Mouse (Mus musculus) forebrain, embryonic 13.5 days (tissue): ENCODE results near the gene B130006D01Rik. TPM values are rescaled to one million over a fixed set of nuclear protein-coding genes. Genes with fewer than 3 reads are reported as not detected.

ENCODE experiments used
- ATAC-seq: fragments of 200-750 bp; cut with Nextera tagmentation; 2 replicates; pipeline ENCODE4 v1.8.0; 2017
- H3K27ac ChIP-seq: fragments of 300-500 bp; sonication (generic); 2 replicates; pipeline ENCODE4 v1.5.1; 2015; ENCODE audit warnings: inconsistent platforms, mild to moderate bottlenecking, moderate library complexity
- H3K27me3 ChIP-seq: fragments of 300-500 bp; sonication (generic); 2 replicates; pipeline ENCODE4 v1.6.1; 2015; ENCODE audit warnings: mild to moderate bottlenecking, inconsistent platforms
- H3K36me3 ChIP-seq: fragments of 300-500 bp; sonication (generic); 2 replicates; pipeline ENCODE4 v1.6.1; 2015; ENCODE audit warnings: mild to moderate bottlenecking, inconsistent platforms; ENCODE audit not compliant: poor library complexity, severe bottlenecking
- H3K4me1 ChIP-seq: fragments of 300-500 bp; sonication (generic); 2 replicates; pipeline ENCODE4 v1.6.1; 2015; ENCODE audit warnings: inconsistent platforms
- H3K4me2 ChIP-seq: fragments of 300-500 bp; sonication (generic); 2 replicates; pipeline ENCODE4 v1.6.1; 2015; ENCODE audit warnings: inconsistent platforms, mild to moderate bottlenecking, moderate library complexity
- H3K4me3 ChIP-seq: fragments of 300-500 bp; sonication (generic); 2 replicates; pipeline ENCODE4 v1.5.1; 2015; ENCODE audit warnings: mild to moderate bottlenecking, inconsistent platforms
- H3K9ac ChIP-seq: fragments of 300-500 bp; sonication (generic); 2 replicates; pipeline ENCODE4 v1.6.1; 2015; ENCODE audit warnings: mild to moderate bottlenecking, inconsistent platforms
- H3K9me3 ChIP-seq: fragments of 300-500 bp; sonication (generic); replicated peaks from 2 replicates; pipeline ENCODE4 v1.6.1; 2016; ENCODE audit warnings: inconsistent platforms
- WGBS: fragments of 180-500 bp; shearing (Covaris S2); methylation state at CpG from one replicate; pipeline ENCODE4 v1.1.7; 2015; 5-methylcytosine and 5-hydroxymethylcytosine counted together
- polyA plus RNA-seq: library from polyadenylated mRNA; unstranded; fragments of >200 nt; fragmentation: Nextera tagmentation; extraction: Ambion mirVana; gene quantifications from 2 replicates; pipeline ENCODE4 v1.2.1, GENCODE M21; 2015

B130006D01Rik gene
- polyA plus RNA-seq, result 1.4 and 2.0 TPM in 2 replicates

DNA sequence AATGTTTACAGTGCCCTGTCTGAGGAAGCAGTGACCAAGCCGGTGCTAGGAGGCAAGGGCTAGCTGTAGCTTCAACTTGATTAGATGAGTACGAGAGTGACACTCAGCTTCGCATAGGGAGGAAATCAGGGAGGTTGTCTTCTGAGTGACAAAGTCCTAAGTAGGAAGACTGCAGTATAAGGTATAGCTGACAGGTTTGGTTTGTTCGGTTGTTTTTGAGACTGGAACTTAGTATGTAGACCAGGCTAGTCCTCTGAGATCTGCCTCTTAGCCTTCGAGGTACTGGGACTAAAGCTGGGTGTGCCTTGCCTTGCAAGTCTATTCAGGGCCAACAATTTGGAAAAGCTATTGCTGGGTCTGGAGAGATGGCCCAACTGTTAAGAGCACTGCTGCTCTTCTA lies at the start of gene B130006D01Rik:
TSS of gene B130006D01Rik (plus strand) at position 301 of the 400 bp plus-strand sequence.
- Histone ChIP-seq H3K4me2 (no peak within 1 kb of the TSS), H3K9ac (no peak within 1 kb of the TSS), H3K9me3 (no peaks in the 10 kb centered on the region), H3K36me3 (no peaks in the 10 kb centered on the region), H3K27ac (no peak within 1 kb of the TSS), H3K4me3 (no peak within 1 kb of the TSS), H3K4me1 (no peaks in the 10 kb centered on the region), H3K27me3 (no peaks in the 10 kb centered on the region)
- no peak for ATAC-seq
- 93% methylated on average over 5 of the region's 5 CpGs for WGBS

GRCm38 (mm10) chr11:95675498-95675897 lies 47.9 kb upstream of the B130006D01Rik start:
- no peak overlapping the region for H3K4me3 ChIP-seq
- H3K27ac ChIP-seq, result no peak overlapping the region
- no peaks in the 10 kb centered on the region for H3K27me3 ChIP-seq
- H3K36me3 ChIP-seq, result peaks cover 87% of the 10 kb centered on the region
- H3K4me1 ChIP-seq, result peaks cover 7% of the 10 kb centered on the region
- 0 out of 2 replicates have a peak overlapping the region, but pooled peaks have one; percentile 21 for H3K9ac ChIP-seq
- ATAC-seq, result no peak
- no peaks in the 10 kb centered on the region for H3K9me3 ChIP-seq
- WGBS, result 91% methylated on average over 14 of the region's 14 CpGs
- no peak overlapping the region for H3K4me2 ChIP-seq

DNA sequence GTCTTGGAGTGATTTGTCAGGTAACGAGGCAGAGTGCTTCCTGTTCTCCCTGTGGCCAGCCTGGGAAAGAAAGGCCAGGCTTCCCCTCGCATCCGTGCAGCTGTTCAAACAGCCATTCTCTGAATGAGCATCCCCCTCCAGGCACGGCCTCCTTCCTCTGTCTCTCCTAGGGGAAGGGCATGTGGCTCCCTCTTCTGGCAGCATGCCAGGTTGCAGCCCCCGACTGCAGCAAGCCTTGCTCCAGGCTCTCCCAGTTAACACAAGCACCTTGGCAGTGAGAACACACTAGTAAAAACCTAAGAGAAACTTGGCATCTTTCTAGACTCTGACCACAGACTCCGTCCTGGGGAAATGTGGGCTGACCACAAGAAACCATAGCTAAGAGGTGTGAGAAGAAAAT lies 47.1 kb upstream of the B130006D01Rik start:
- H3K27ac ChIP-seq, result 0 out of 2 replicates have a peak overlapping the region, but pooled peaks have one; percentile 21
- H3K9me3 ChIP-seq, result no peaks in the 10 kb centered on the region
- H3K9ac ChIP-seq, result no peak overlapping the region
- no peaks in the 10 kb centered on the region for H3K27me3 ChIP-seq
- WGBS, result 12% methylated on average over 6 of the region's 6 CpGs
- no peak overlapping the region for H3K4me3 ChIP-seq
- H3K36me3 ChIP-seq, result peaks cover 87% of the 10 kb centered on the region
- peaks cover 7% of the 10 kb centered on the region for H3K4me1 ChIP-seq
- ATAC-seq, result no peak
- H3K4me2 ChIP-seq, result no peak overlapping the region

DNA sequence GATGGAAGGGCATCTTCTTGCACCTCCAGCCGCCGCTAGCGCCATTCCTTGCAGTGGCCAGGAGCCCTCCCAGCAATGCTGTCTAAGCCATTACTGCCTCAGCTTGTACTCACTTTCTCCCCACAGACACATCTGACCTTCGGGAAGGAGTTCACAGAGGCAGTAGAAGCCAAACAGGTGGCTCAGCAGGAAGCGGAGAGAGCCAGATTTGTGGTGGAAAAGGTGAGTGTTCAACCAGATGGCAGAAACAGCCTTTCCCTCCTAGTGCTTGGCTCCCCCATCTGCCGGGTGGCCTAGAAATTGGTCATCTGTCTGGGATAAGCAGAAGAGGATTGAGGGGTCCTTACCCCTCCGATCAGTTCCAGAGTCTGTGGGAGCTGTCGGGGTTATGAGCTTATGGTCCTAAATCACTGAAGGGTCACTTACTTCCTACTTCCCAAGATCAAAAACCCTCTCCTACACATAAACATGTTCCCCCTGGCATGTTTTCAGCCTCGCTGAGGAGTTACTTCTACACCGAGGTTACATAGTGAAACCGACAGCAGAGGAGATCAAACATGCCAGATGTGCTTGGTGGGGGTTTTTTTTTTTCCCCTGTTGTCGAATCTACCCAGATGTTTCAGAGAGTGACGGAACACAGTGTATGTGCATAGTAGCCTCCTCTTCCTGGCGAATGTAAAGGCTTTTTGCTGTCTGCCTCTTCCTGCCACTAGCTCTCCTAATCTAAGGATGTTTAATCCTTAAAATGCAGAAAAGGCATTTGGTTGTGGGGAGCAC lies 45.3 kb upstream of the B130006D01Rik start:
- no peak for ATAC-seq
- H3K36me3 ChIP-seq, result peaks cover 82% of the 10 kb centered on the region
- no peak overlapping the region for H3K4me3 ChIP-seq
- H3K9ac ChIP-seq, result no peak overlapping the region
- H3K4me1 ChIP-seq, result peaks cover 7% of the 10 kb centered on the region
- no peak overlapping the region for H3K4me2 ChIP-seq
- 94% methylated on average over 14 of the region's 14 CpGs for WGBS
- no peaks in the 10 kb centered on the region for H3K27me3 ChIP-seq
- H3K9me3 ChIP-seq, result no peaks in the 10 kb centered on the region
- H3K27ac ChIP-seq, result no peak overlapping the region

DNA sequence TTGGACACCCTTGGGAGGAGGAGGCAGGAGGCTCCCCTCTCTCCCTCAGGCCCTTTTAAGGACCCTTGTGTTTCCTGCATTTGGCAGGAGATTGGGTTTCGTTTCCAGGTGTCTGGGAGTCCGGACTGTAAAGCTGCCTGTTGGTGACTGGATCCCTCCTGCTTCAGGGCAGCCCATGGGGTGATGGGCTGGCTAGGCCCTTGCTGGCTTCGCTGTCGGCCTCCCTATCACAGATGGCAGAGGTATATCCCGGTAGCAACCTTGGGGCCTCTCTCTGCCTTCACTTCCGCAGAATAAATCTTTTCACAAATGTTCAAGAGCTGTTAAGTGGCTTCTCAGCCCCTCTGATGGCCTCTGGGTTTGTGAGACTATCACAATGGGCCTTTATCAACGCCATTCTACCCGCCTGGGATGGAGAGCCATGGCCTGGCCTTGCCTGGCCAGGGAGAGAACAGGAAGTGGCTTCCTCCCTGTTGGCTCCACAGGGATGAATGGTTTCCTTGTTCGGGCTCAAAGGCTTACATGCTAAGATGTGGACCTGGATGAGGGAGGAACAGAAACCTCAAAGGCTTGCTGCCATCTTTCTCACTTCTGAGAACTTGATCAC lies 41.3 kb upstream of the B130006D01Rik start:
- H3K27me3 ChIP-seq, result no peaks in the 10 kb centered on the region
- H3K4me2 ChIP-seq, result no peak overlapping the region
- peaks cover 50% of the 10 kb centered on the region for H3K36me3 ChIP-seq
- WGBS, result 66% methylated on average over 9 of the region's 9 CpGs
- H3K9ac ChIP-seq, result no peak overlapping the region
- no peaks in the 10 kb centered on the region for H3K9me3 ChIP-seq
- no peak overlapping the region for H3K4me3 ChIP-seq
- H3K4me1 ChIP-seq, result no peaks in the 10 kb centered on the region
- 0 out of 2 replicates have a peak overlapping the region, but pooled peaks have one; percentile 6 for H3K27ac ChIP-seq
- ATAC-seq, result no peak

- peaks cover 41% of the 10 kb centered on the region for H3K36me3 ChIP-seq
- ATAC-seq, result no peak
- H3K27me3 ChIP-seq, result no peaks in the 10 kb centered on the region
- no peaks in the 10 kb centered on the region for H3K4me1 ChIP-seq
- H3K4me2 ChIP-seq, result no peak overlapping the region
- WGBS, result 92% methylated on average over 3 of the region's 3 CpGs
- no peak overlapping the region for H3K9ac ChIP-seq
- no peak overlapping the region for H3K27ac ChIP-seq
- H3K4me3 ChIP-seq, result no peak overlapping the region
- H3K9me3 ChIP-seq, result no peaks in the 10 kb centered on the region
Measured at GRCm38 (mm10) chr11:95682946-95683345, 40.4 kb upstream of the B130006D01Rik start.

DNA sequence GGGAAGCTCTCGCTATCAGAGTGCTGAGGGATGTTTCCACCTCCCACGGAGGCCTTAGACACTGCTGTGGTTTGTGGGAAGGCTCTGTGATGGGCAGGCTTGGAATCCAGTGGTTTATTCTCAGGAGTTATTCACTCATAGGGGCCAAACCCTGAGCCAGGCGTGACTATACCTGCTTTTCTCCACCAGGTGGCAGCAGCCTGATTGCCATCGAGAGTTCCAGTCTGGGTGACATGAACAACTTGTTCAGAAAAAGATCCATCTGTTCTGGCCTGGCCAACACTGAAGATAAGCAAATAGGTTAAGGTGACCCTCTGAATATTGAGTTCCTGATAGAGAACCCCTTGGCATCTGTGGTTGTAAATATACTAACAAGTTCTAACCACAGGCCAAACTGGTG lies 37.4 kb upstream of the B130006D01Rik start:
- Histone ChIP-seq H3K9ac (no peak overlapping the region), H3K4me3 (no peak overlapping the region), H3K4me2 (no peak overlapping the region), H3K27me3 (no peaks in the 10 kb centered on the region), H3K36me3 (peaks cover 13% of the 10 kb centered on the region), H3K4me1 (no peaks in the 10 kb centered on the region), H3K27ac (no peak overlapping the region), H3K9me3 (no peaks in the 10 kb centered on the region)
- WGBS, result 6% methylated on average over 4 of the region's 4 CpGs
- 0 out of 2 replicates have a peak, but pooled peaks have one; percentile 43 for ATAC-seq

GRCm38 (mm10) chr11:95687084-95687656 lies 36.2 kb upstream of the B130006D01Rik start:
- Histone ChIP-seq H3K4me1 (no peaks in the 10 kb centered on the region), H3K27me3 (no peaks in the 10 kb centered on the region), H3K9ac (no peak overlapping the region), H3K36me3 (peaks cover 2% of the 10 kb centered on the region; the same call in 1 of the 2 replicates), H3K4me2 (no peak overlapping the region), H3K9me3 (no peaks in the 10 kb centered on the region), H3K27ac (no peak overlapping the region), H3K4me3 (no peak overlapping the region)
- 42% methylated on average over 11 of the region's 11 CpGs for WGBS
- ATAC-seq, result no peak

DNA sequence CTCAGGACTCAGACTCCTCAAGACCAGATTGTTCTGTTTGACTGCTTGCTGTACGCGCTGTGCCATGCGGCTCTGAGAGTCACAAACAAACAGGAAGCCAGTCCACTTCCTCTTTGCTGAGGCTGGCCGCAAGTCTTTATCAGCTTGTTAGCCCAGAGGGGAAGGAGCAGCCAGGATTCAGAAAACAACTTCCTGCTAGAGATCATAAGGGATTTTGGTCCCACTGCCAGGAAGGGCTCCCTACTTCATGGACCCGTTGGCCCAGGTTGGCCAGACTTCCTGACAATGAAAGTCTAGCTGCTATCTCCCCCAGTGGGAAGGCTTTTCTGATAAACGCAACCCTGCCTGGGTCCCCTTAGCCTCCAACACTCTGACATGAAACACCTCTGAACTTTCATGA lies 34.9 kb upstream of the B130006D01Rik start:
- Histone ChIP-seq H3K36me3 (no peaks in the 10 kb centered on the region), H3K27me3 (no peaks in the 10 kb centered on the region), H3K4me2 (no peak overlapping the region), H3K4me1 (no peaks in the 10 kb centered on the region), H3K9ac (no peak overlapping the region), H3K4me3 (no peak overlapping the region), H3K27ac (no peak overlapping the region), H3K9me3 (no peaks in the 10 kb centered on the region)
- 89% methylated on average over 6 of the region's 6 CpGs for WGBS
- no peak for ATAC-seq

GRCm38 (mm10) chr11:95688981-95689380 lies 34.4 kb upstream of the B130006D01Rik start:
- 72% methylated on average over 7 of the region's 7 CpGs for WGBS
- no peak overlapping the region for H3K4me3 ChIP-seq
- H3K27me3 ChIP-seq, result no peaks in the 10 kb centered on the region
- no peak for ATAC-seq
- no peak overlapping the region for H3K4me2 ChIP-seq
- H3K36me3 ChIP-seq, result no peaks in the 10 kb centered on the region
- H3K27ac ChIP-seq, result no peak overlapping the region
- no peak overlapping the region for H3K9ac ChIP-seq
- H3K9me3 ChIP-seq, result no peaks in the 10 kb centered on the region
- no peaks in the 10 kb centered on the region for H3K4me1 ChIP-seq

DNA sequence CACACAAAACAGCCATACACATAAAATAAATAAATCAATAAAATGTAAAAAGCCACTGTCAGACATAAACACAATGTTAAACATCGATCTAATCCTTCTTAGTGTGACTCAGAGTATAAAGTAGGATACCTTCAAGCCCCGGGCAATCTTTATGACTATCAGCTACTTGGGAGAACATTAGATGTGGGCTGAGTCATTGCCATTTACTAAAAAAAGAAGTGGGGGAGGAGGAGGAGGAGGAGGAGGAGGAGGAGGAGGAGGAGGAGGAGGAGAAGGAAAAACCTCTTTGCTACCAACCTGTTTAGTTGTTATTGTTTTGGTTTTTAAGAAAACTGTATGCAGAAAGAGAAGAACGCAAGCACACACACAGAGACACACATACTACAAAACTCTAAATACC lies 33.8 kb upstream of the B130006D01Rik start:
- ATAC-seq, result no peak
- H3K27ac ChIP-seq, result no peak overlapping the region
- no peak overlapping the region for H3K4me3 ChIP-seq
- no peaks in the 10 kb centered on the region for H3K4me1 ChIP-seq
- 82% methylated on average over 3 of the region's 3 CpGs for WGBS
- H3K4me2 ChIP-seq, result no peak overlapping the region
- no peak overlapping the region for H3K9ac ChIP-seq
- no peaks in the 10 kb centered on the region for H3K36me3 ChIP-seq
- no peaks in the 10 kb centered on the region for H3K27me3 ChIP-seq
- H3K9me3 ChIP-seq, result no peaks in the 10 kb centered on the region

DNA sequence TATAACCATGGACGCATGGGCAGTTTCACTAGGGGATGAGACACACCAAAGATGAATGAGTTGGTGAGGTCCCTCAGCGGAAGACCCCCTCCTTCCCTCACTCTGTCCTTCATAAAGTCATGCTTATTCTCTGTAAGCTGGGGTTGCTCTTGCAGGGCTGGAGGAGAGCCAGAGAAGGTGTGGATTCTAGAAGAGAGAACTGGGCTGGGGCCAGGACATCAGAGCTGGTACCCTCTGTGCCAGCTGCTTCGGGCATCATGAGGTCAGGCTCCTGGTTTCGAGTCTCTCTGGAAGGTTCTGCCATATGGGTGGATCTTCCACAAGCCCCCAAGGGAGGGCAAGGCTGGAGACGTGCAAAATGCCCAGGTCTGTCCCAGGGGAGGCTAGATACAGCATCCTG lies 24.8 kb upstream of the B130006D01Rik start:
- Histone ChIP-seq H3K4me2 (no peak overlapping the region), H3K9me3 (no peaks in the 10 kb centered on the region), H3K36me3 (no peaks in the 10 kb centered on the region), H3K4me1 (no peaks in the 10 kb centered on the region), H3K9ac (no peak overlapping the region), H3K4me3 (no peak overlapping the region), H3K27me3 (no peaks in the 10 kb centered on the region), H3K27ac (no peak overlapping the region)
- ATAC-seq, result no peak
- 82% methylated on average over 5 of the region's 5 CpGs for WGBS
